Mouse (Mus musculus) natural killer cell, adult 2 months (primary cell): ENCODE measurements around the gene Dzank1.

Experiments used
- DNase-seq, 2 experiments: peaks; one replicate each; pipeline ENCODE4 v3.0.0; 2022; ENCODE audit warnings: low spot score in 2 of 2

Gene Dzank1

GRCm38 (mm10) chr2:144467203-144467602, 60.0 kb downstream of the Dzank1 start:
- no peak for DNase-seq

- DNase-seq: no peak
Observed at GRCm38 (mm10) chr2:144465876-144466575, 61.2 kb downstream of the Dzank1 start.

GRCm38 (mm10) chr2:144464799-144465760, 62.1 kb downstream of the Dzank1 start:
- no peak for DNase-seq

GRCm38 (mm10) chr2:144464182-144464581, 63.0 kb downstream of the Dzank1 start:
- no peak for DNase-seq

GRCm38 (mm10) chr2:144458975-144459754, 68.0 kb downstream of the Dzank1 start:
- DNase-seq: peak; percentile 54 to 58

GRCm38 (mm10) chr2:144458355-144458754, 68.9 kb downstream of the Dzank1 start:
- DNase-seq: no peak

- peak; percentile 55 to 71 for DNase-seq
Observed at GRCm38 (mm10) chr2:144452364-144453008, 74.7 kb downstream of the Dzank1 start.

GRCm38 (mm10) chr2:144450378-144450777, 76.8 kb downstream of the Dzank1 start:
- no peak for DNase-seq

GRCm38 (mm10) chr2:144446360-144446999, 80.7 kb downstream of the Dzank1 start:
- DNase-seq: no peak

GRCm38 (mm10) chr2:144441386-144441915, 85.8 kb downstream of the Dzank1 start:
- DNase-seq: peak; percentile 12 to 21

GRCm38 (mm10) chr2:144439191-144439700, 88.0 kb downstream of the Dzank1 start:
- no peak for DNase-seq

GRCm38 (mm10) chr2:144438424-144438823, 88.8 kb downstream of the Dzank1 start:
- DNase-seq: no peak

- DNase-seq: no peak
Observed at GRCm38 (mm10) chr2:144435679-144436078, 91.5 kb downstream of the Dzank1 start.

GRCm38 (mm10) chr2:144431286-144431825, 95.9 kb downstream of the Dzank1 start:
- DNase-seq: no peak

- DNase-seq: no peak
Observed at GRCm38 (mm10) chr2:144429171-144429570, 98.0 kb downstream of the Dzank1 start.

GRCm38 (mm10) chr2:144428659-144429058, 98.6 kb downstream of the Dzank1 start:
- no peak for DNase-seq

GRCm38 (mm10) chr2:144427852-144428251, 99.4 kb downstream of the Dzank1 start:
- DNase-seq: no peak

- no peak for DNase-seq
Observed at GRCm38 (mm10) chr2:144425761-144426160, 101.5 kb downstream of the Dzank1 start.

GRCm38 (mm10) chr2:144422094-144422675, 105.0 kb downstream of the Dzank1 start:
- no peak for DNase-seq
